Mouse (Mus musculus): ENCODE measurements around the gene Pikfyve.

DNA sequence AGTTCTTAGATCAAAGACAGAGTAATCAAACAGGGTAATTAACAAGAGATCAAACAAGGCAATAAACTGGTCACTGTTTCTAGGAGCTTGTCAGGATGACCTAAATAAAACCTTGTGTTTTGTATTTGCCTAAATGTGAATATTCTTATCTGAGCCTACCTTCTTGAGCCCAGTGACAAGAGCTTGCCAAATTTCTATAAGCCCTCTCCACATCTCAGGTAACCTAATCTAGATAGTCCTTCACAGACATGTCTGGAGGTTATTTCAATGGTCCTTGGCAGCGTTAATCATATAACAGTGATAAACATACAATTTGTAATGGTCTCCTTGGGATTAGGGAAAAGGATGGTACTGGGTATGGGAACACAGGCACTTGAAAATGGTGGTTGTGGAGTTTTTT is 17.8 kb downstream of the Pikfyve start:
- no peak for TF ChIP-seq CTCF (IDR thresholded peaks at IDR 0.05; ENCODE audit: borderline replicate concordance, insufficient read depth, low read depth, low read length)
- no peak for TF ChIP-seq POLR2A (IDR thresholded peaks at IDR 0.05; ENCODE audit: borderline replicate concordance, insufficient read depth, low read length)
